Mouse (Mus musculus) megakaryocyte, adult 5-6 weeks (primary cell): ENCODE data around the gene Evx1. TPM values are rescaled to one million over a fixed set of nuclear protein-coding genes. Genes with fewer than 3 reads are reported as not detected.

Source experiments
- ATAC-seq: 2 replicates; pipeline ENCODE4 v1.8.0; 2016; ENCODE audit warnings: mild to moderate bottlenecking, inconsistent platforms; ENCODE audit not compliant: poor library complexity, severe bottlenecking
- total RNA-seq, 2 experiments: library from RNA; stranded (forward) in 1 of 2; stranded (reverse) in 1 of 2; fragments of 153-499, 151-499 nt in 1 of 2; fragments of 221-1000, 200-1000 nt in 1 of 2; gene quantifications; 2 replicates each; pipeline versions ENCODE4 v1.2.3 to v1.2.4; 2015 to 2017

Gene Evx1
- total RNA-seq (2015) = not detected in 2 replicates
- not detected in 2 replicates for total RNA-seq (2017)

GRCm38 (mm10) chr6:52313391-52314303 is at the start of gene Evx1:
Gene Evx1, plus strand, starts transcription at chr6:52313498.
- ATAC-seq = no peak

DNA sequence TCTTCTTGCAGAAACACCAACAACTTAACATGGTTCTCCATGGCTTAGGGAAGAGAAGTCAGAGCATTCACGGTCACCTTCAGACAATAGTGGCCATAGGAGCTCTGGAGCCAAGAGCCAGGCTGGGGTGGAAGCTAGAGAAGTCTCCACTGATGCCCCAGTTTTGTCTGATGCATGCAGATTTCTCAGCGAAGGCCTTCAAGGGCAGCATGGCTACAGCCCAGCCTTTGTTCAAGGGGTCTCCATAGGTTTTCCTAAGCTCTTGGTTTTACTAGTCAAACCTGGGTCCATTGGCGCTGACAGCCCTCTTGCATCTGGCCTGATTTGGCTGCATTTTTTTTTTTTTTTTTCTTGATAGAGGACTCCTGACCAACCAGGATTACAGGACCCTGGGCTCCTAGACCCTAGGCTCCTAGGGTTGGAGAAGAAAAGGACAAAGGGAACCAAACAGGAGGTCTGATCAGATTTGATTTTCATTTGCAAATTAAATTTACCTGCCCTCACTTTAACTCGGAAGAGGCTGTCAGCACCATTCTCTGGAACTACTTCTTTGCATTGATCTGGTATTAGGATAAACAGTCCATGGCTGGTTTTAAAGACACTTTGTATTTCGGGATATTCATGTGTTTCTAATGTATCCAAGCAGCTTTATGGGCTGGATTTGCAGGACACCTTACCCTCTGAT is 49.0 kb upstream of the Evx1 start:
- no peak for ATAC-seq

- ATAC-seq = no peak
These were observed 47.9 kb upstream of the Evx1 start for GRCm38 (mm10) chr6:52265306-52265912.

- no peak for ATAC-seq
These were observed 47.2 kb upstream of the Evx1 start for GRCm38 (mm10) chr6:52265913-52266665.

GRCm38 (mm10) chr6:52266666-52266985 is 46.7 kb upstream of the Evx1 start:
- no peak for ATAC-seq

GRCm38 (mm10) chr6:52267221-52267620 is 46.1 kb upstream of the Evx1 start:
- ATAC-seq = no peak

- ATAC-seq = no peak
These were observed 45.6 kb upstream of the Evx1 start for GRCm38 (mm10) chr6:52267691-52268090.

GRCm38 (mm10) chr6:52268341-52268740 is 45.0 kb upstream of the Evx1 start:
- ATAC-seq = no peak

DNA sequence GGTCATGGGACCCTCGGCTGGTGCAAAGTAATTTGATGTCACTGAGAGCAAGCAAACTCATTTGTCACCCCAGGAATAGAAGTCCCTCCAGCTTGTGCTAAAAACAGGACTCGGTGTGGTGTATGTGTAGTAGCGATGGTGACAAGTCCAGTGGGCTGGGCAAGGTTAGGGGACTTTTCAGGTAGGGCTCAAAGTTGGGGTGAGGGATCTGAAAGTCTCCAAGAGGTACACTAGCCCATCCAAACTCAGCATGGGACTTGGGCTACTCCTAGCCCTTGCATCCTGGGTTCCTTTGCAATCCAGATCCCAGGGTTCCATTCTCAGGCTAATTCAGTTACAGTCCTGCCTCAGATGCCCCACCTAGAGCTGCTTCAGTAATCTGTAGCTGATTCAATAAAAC is 44.5 kb upstream of the Evx1 start:
- no peak for ATAC-seq

DNA sequence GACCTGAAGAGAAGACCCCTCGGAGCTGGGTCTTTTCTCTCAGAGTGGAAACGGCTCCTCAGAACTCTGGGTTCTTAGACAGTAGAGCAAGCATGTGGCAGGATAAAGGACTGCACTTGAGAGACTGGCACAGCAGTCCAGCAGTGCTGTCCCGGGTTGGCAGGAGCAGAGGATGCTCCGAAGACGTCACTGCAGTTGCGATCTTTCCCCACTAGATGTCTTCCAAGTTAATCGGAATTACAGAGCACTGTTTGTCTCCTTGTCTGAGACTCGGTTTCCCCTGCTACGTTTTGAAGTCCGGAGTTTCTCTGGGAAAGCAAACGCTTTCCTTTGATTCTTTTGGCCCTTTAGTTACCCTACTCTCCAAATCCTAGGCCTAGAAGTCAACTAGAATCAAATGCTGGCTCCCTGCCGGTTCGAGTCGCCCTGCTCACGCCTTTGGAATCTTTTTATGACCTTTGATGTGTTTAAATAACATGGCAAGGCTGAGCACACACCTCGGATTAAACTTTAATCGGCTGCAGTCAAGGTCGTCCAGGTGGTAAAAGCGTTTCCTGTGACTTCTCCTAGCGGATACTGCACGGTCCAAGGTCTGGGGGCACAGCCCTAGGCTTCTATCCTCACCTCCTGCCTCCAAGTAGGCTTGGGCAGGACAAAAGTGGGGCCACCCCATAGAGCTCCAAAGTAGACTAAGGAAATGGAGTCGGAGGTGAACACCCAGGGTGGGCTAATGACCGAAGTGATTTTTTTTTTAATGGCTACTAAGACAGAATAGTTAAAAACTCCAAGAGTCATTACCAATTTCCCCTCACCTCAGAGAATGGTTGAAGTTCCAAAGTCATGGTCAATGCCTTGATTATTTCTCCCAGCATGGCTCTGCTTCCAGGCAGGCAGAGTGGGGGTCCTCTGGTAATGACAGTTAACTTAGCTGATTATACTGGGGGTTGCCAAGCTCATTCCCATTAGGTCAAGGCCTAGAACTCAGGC is 42.5 kb upstream of the Evx1 start:
- ATAC-seq = 0 out of 2 replicates have a peak, but pooled peaks have one; percentile 49

DNA sequence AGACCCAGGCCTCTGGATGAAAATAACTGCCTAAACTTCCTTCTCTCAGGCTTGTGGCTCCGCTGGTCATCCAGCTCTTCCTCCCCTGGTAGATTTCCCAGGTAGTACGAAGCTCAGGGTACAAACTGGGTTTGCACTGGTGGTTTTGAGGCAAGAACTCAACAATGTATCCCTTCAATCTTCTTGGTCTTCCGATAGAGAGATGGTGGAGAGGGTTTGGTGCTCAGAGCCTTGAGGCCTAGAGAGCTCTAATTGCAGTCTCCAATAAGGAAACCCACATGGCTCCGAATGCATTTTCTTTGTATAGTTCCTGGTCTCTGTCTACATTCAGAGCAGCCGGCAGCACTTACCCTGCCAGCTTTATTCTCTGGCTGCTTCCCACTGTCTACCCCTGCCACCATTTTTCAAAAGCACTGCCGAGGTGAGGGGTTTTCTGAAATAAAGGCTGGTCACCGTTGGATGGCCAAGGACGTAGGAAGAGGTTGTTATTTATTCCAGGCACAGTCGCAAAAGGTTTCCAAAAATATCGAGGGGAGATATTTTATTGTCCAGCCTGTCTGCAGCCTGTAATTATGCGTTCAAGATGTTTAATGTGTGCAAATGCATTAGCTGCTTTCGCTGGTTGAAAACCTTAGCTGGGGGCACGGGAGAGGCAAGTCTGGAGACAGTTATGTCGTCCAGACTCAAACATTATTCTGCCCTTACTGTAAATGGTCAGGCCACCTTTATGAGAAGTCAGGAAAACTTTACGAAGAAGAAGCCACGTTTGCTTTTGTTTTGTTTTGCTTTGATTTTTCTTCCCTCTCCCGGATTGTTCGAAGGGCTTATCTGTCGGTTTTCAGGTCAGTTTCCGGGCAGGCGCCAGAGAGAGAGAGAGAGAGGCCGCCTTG is 40.3 kb upstream of the Evx1 start:
- ATAC-seq = no peak

DNA sequence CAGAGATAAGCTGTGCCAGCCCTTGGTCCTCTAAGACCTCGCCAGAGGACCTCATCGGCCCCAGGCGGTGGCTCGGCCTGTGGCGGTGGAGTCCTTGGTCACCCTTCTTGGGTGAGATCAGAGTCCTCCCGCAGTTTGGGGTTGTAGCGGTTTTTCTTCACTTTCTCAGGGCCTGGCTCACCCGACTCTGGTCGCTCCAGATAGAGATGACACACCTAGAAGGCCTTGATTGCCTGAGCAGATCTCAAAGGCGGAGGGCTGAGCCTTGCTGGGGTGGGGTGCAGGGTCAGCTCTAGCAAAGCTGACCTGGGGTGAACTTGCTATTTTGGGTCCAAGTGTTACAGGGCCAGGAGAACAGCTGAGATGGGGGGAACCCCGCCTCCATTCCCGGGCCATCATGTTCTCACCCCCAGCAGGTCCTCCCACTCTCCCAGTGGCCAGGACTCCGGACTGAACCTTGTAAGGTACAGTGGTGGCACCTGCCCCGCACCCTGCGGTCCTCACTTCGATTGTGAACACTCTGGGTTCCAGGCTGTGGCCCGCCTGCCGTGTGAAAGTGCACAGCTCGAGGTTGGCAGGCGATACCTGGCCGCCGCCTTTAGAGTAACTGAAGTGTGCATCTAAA is 39.5 kb upstream of the Evx1 start:
- no peak for ATAC-seq

DNA sequence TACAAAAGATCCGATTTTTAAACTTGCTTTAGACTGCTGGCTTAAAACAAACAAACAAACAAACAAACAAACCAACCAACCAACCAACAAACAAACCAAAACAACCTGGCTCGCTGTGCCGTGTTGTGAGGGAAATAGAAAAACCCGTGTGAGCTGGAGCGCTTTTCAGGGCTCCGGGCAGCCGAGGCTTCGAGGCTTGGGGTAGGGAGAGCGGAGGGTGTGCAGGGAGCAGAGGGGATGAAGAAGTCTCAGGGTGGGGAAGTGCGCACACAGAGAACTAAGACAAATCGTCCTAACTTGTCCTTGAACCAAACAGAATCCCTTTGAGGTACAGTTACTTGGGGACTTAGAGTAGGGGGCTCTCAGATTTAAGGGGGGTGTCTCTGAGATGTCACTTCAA is 38.7 kb upstream of the Evx1 start:
- ATAC-seq = no peak

- ATAC-seq = no peak
These were observed 37.6 kb upstream of the Evx1 start for GRCm38 (mm10) chr6:52275563-52276280.

DNA sequence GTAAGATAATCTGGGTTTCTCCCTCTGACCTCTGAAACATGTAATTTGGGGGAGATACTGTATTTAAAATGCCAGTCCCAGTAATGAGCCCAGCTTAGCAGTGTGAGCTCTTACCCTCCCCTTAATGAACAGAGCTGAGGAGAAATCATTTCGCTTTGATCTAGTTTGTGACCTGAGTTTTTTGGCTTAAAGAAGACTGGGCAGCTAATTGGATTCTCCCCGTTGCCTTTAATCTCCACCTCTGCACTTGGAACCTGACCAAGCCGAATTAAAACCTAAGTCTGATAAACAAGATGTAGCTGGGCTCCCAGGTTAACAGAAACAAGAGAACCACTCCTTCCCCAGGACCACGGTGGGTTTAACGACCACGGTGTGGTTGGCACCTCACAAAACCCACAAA is 36.9 kb upstream of the Evx1 start:
- no peak for ATAC-seq

DNA sequence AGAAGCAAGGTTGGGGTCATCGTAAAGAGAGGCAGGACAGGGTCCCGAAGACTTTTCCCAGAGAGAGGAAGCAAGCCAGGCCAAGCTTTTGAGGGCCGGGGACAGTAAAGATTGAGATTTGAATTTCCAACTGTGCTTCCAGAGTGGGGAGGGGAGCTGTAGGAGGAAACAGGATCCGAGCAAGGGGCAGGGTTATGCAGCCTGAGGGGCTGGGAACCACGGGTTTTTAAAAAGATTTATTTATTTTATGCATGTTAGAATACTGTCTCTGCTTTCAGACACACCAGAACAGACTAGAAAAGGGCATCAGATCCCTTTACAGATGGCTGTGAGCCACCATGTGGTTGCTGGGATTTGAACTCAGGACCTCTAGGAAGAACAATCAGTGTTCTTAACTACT is 36.4 kb upstream of the Evx1 start:
- no peak for ATAC-seq

DNA sequence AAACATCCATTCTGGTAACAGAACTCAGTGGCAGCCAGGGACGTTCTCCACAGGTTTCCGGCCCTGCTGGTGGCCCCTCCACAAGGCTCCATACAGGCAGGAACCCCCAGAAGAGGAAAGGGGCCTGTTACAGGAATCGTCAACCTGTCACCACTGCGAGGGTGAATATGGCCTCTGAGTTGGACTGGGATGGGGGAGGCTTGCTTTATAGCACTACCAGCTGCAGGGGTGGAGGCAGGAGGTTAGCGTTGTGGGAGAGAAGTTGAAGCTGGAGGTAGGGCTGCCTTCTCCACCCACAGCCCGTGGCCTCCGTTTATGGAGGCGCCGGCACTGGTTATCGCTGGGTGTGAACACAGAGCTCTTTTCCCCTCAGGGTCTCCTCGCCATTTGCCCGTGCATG is 32.2 kb upstream of the Evx1 start:
- no peak for ATAC-seq

GRCm38 (mm10) chr6:52283896-52284295 is 29.4 kb upstream of the Evx1 start:
- ATAC-seq = no peak
